Mouse (Mus musculus): Measurements from ENCODE around the gene Actg1. TPM values are rescaled to one million over a fixed set of nuclear protein-coding genes. Genes with fewer than 3 reads are reported as not detected.

Actg1 gene
- polyA plus RNA-seq, 1 experiment: 7,516 TPM

GRCm38 (mm10) chr11:120297767-120298166, 50.6 kb downstream of the Actg1 start:
- Histone ChIP-seq H3K79me2 (ENCODE audit: control insufficient read depth, insufficient read depth) (no peaks in the 10 kb centered on the region), H3K79me3 (ENCODE audit: low read depth) (no peaks in the 10 kb centered on the region), H3K4me3 (ENCODE audit: insufficient read depth, poor library complexity, severe bottlenecking) (no peak overlapping the region), H3ac (ENCODE audit: control insufficient read depth, insufficient read length, low read depth) (no peak overlapping the region), H3K27me3 (ENCODE audit: control insufficient read depth, insufficient read depth, insufficient read length) (no peaks in the 10 kb centered on the region), H3K36me3 (ENCODE audit: control insufficient read depth, insufficient read depth) (no peaks in the 10 kb centered on the region)
- peak; percentile 82 for TF ChIP-seq USF1 (IDR thresholded peaks at IDR 0.05; ENCODE audit: low read depth)
- no peak for TF ChIP-seq CTCF (IDR thresholded peaks at IDR 0.05; ENCODE audit: control insufficient read depth, insufficient read depth, insufficient read length)
- no peak for TF ChIP-seq FOSL1 (IDR thresholded peaks at IDR 0.05; ENCODE audit: insufficient read depth, low read length, poor library complexity, severe bottlenecking)

DNA sequence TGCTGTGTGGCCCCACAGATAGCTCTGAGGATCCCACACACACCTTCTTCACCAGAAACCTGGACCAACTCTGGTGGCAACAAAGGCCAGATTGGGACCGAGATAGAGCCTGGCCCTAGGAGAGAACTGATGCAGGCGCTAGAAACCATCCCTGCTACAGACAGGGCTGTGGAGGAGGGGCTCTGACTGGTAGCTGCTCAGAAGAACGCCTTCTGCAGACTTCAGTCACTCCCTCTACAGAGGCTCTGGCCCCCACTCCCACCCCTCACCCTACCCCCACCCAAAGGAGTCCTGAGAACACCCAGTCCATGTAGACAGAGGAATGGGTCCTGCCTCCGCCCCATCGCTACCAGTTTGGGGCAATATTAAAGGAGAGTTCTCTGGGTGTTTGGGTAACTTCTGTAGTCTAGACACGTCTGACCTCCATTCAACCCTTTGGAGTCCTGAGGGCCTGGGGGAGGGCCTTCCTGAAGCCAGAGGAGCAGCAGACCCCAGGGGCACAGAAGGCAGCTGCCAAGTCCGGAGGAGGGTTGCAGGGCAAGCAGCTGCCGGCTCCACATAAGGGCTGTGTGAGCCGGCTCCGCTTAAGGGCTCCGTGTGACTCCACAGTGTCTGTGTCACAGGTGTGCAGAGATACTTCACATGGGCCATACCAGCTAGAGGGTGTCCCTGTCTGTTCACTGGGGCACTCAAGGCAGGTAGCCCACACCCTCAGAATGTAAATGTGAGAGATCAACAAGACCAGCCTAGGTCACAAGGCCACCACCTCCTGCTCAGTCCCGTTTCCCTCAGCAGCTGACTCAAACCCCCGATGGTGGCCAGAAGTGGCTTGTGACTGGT, 51.8 kb downstream of the Actg1 start:
- Histone ChIP-seq H3K36me3 (ENCODE audit: control insufficient read depth, insufficient read depth) (no peaks in the 10 kb centered on the region), H3K4me3 (ENCODE audit: insufficient read depth, poor library complexity, severe bottlenecking) (no peak overlapping the region), H3K27me3 (ENCODE audit: control insufficient read depth, insufficient read depth, insufficient read length) (no peaks in the 10 kb centered on the region), H3K79me3 (ENCODE audit: low read depth) (no peaks in the 10 kb centered on the region), H3ac (ENCODE audit: control insufficient read depth, insufficient read length, low read depth) (no peak overlapping the region), H3K79me2 (ENCODE audit: control insufficient read depth, insufficient read depth) (no peaks in the 10 kb centered on the region)
- no peak for TF ChIP-seq CEBPB (IDR thresholded peaks at IDR 0.05; ENCODE audit: low read depth)
- no peak for TF ChIP-seq MYOD1 (IDR thresholded peaks at IDR 0.05; ENCODE audit: control insufficient read depth, insufficient read length, low read depth)
- TF ChIP-seq MAX (IDR thresholded peaks at IDR 0.05): no peak

Small RNAs within 50 kb of the gene (microRNA-seq; reads per million reads assigned to microRNA genes)
- gene Gm23419 (ENCODE audit: borderline microRNAs expressed) (0.12 reads per million), gene Mir6935 (ENCODE audit: borderline microRNAs expressed) (9.0 reads per million, percentile 57 among the genes with 10 or more reads in this experiment)

Other genes with a start within 250 kb of the Actg1 start
- gene Tepsin, start 249.8 kb downstream of the Actg1 start, polyA plus RNA-seq (2012; fragmentation: generic; extraction: Trizol): 10.0 TPM
- gene Ndufaf8, start 249.6 kb downstream of the Actg1 start, polyA plus RNA-seq (2012; fragmentation: generic; extraction: Trizol): 59.0 TPM
- gene Slc38a10, start 197.2 kb downstream of the Actg1 start, polyA plus RNA-seq (2012; fragmentation: generic; extraction: Trizol): 71.6 TPM
- gene Bahcc1, start 115.6 kb downstream of the Actg1 start, polyA plus RNA-seq (2012; fragmentation: generic; extraction: Trizol): 10.8 TPM
- gene Fscn2, start 13.0 kb upstream of the Actg1 start, polyA plus RNA-seq (2012; fragmentation: generic; extraction: Trizol): 0.25 TPM
- 18.0 TPM for gene Faap100, start 30.2 kb upstream of the Actg1 start, polyA plus RNA-seq (2012; fragmentation: generic; extraction: Trizol)
- 61.8 TPM for gene Nploc4, start 89.2 kb upstream of the Actg1 start, polyA plus RNA-seq (2012; fragmentation: generic; extraction: Trizol)
- gene Tspan10, start 94.1 kb upstream of the Actg1 start, polyA plus RNA-seq (2012; fragmentation: generic; extraction: Trizol): 0.02 TPM
- gene Pde6g, start 105.0 kb upstream of the Actg1 start, polyA plus RNA-seq (2012; fragmentation: generic; extraction: Trizol): 0.13 TPM
- gene Oxld1, start 109.5 kb upstream of the Actg1 start, polyA plus RNA-seq (2012; fragmentation: generic; extraction: Trizol): 7.5 TPM
- gene Ccdc137, start 109.6 kb upstream of the Actg1 start, polyA plus RNA-seq (2012; fragmentation: generic; extraction: Trizol): 24.6 TPM
- 26.4 TPM for gene Arl16, start 119.1 kb upstream of the Actg1 start, polyA plus RNA-seq (2012; fragmentation: generic; extraction: Trizol)
- gene Mrpl12, start 136.1 kb upstream of the Actg1 start, polyA plus RNA-seq (2012; fragmentation: generic; extraction: Trizol): 338 TPM
- 154 TPM for gene Slc25a10, start 143.3 kb upstream of the Actg1 start, polyA plus RNA-seq (2012; fragmentation: generic; extraction: Trizol)
- gene Gcgr, start 182.2 kb upstream of the Actg1 start, polyA plus RNA-seq (2012; fragmentation: generic; extraction: Trizol): not detected
- 90.7 TPM for gene Mcrip1, start 201.2 kb upstream of the Actg1 start, polyA plus RNA-seq (2012; fragmentation: generic; extraction: Trizol)
- 0.12 TPM for gene Ppp1r27, start 202.6 kb upstream of the Actg1 start, polyA plus RNA-seq (2012; fragmentation: generic; extraction: Trizol)
- gene P4hb, start 224.7 kb upstream of the Actg1 start, polyA plus RNA-seq (2012; fragmentation: generic; extraction: Trizol): 519 TPM
- gene Arhgdia, start 233.1 kb upstream of the Actg1 start, polyA plus RNA-seq (2012; fragmentation: generic; extraction: Trizol): 1,072 TPM
- 218 TPM for gene Alyref, start 249.8 kb upstream of the Actg1 start, polyA plus RNA-seq (2012; fragmentation: generic; extraction: Trizol)
- gene Anapc11, start 249.9 kb upstream of the Actg1 start, polyA plus RNA-seq (2012; fragmentation: generic; extraction: Trizol): 254 TPM